Mouse (Mus musculus): ENCODE measurements around the gene Nrk. TPM values are rescaled to one million over a fixed set of nuclear protein-coding genes. Genes with fewer than 3 reads are reported as not detected.
A peak's percentile ranks its signal among the peaks of the same experiment; 100 is the strongest.

Gene Nrk
- 17.9 and 18.4 TPM in 2 replicates for polyA plus RNA-seq (2015; fragmentation: Nextera tagmentation; extraction: Ambion mirVana)

GRCm38 (mm10) chrX:138914041-138914776 is at the start of gene Nrk:
Gene Nrk, plus strand, starts transcription at chrX:138914430.
- Histone ChIP-seq H3K4me1 (0 out of 2 replicates have a peak, but pooled peaks cover 5% of the 10 kb centered on the region), H3K4me2 (peak within 1 kb of the TSS; percentile 69), H3K4me3 (replicated peaks) (peak within 1 kb of the TSS; percentile 49), H3K27me3 (peaks cover 32% of the 10 kb centered on the region), H3K9me3 (replicated peaks) (no peaks in the 10 kb centered on the region), H3K27ac (no peak within 1 kb of the TSS), H3K9ac (no peak within 1 kb of the TSS; the same call in 1 of the 2 replicates), H3K36me3 (no peaks in the 10 kb centered on the region)
- 34% methylated on average over 35 of the region's 55 CpGs for WGBS
- peak; percentile 96 for ATAC-seq (replicated peaks; ENCODE audit: low FRiP score)

GRCm38 (mm10) chrX:138913366-138913765 is 864 bp upstream of the Nrk start:
- WGBS = 25% methylated on average over 8 of the region's 8 CpGs
- no peak overlapping the region for H3K9ac ChIP-seq
- no peak for ATAC-seq (replicated peaks; ENCODE audit: low FRiP score)

GRCm38 (mm10) chrX:138914777-138915114 is 516 bp downstream of the Nrk start:
- no peak overlapping the region for H3K9ac ChIP-seq
- no peak overlapping the region for H3K27ac ChIP-seq
- no peaks in the 10 kb centered on the region for H3K36me3 ChIP-seq
- no peaks in the 10 kb centered on the region for H3K9me3 ChIP-seq (replicated peaks)
- WGBS = 36% methylated on average over 12 of the region's 12 CpGs
- H3K4me3 ChIP-seq (replicated peaks) = peak overlapping the region; percentile 49
- peaks cover 32% of the 10 kb centered on the region for H3K27me3 ChIP-seq
- H3K4me2 ChIP-seq = peak overlapping the region; percentile 69
- H3K4me1 ChIP-seq = 0 out of 2 replicates have a peak, but pooled peaks cover 5% of the 10 kb centered on the region
- peak; percentile 9; the same call in 1 of the 2 replicates for ATAC-seq (replicated peaks; ENCODE audit: low FRiP score)

More at GRCm38 (mm10) chrX:138913366-138913765, 864 bp upstream of the Nrk start:
- Histone ChIP-seq H3K4me2 (peak overlapping the region; percentile 69), H3K36me3 (no peaks in the 10 kb centered on the region), H3K4me1 (0 out of 2 replicates have a peak, but pooled peaks cover 5% of the 10 kb centered on the region), H3K9me3 (replicated peaks) (no peaks in the 10 kb centered on the region), H3K27ac (no peak overlapping the region), H3K4me3 (replicated peaks) (peak overlapping the region; percentile 49), H3K27me3 (peaks cover 32% of the 10 kb centered on the region)

- Histone ChIP-seq H3K9ac (no peak overlapping the region), H3K4me1 (no peaks in the 10 kb centered on the region), H3K27me3 (peaks cover 16% of the 10 kb centered on the region), H3K36me3 (no peaks in the 10 kb centered on the region), H3K4me2 (no peak overlapping the region), H3K9me3 (replicated peaks) (no peaks in the 10 kb centered on the region), H3K27ac (no peak overlapping the region), H3K4me3 (replicated peaks) (no peak overlapping the region)
- WGBS = 66% methylated on average over 7 of the region's 7 CpGs
- ATAC-seq (replicated peaks; ENCODE audit: low FRiP score) = no peak
Observed at GRCm38 (mm10) chrX:138919030-138919429, 4.8 kb downstream of the Nrk start.

- WGBS = 77% methylated on average over 6 of the region's 6 CpGs
- Histone ChIP-seq H3K36me3 (no peaks in the 10 kb centered on the region), H3K4me3 (replicated peaks) (no peak overlapping the region), H3K9me3 (replicated peaks) (no peaks in the 10 kb centered on the region), H3K9ac (no peak overlapping the region), H3K27me3 (peaks cover 12% of the 10 kb centered on the region), H3K4me2 (no peak overlapping the region), H3K4me1 (no peaks in the 10 kb centered on the region), H3K27ac (no peak overlapping the region)
- ATAC-seq (replicated peaks; ENCODE audit: low FRiP score) = no peak
Observed at GRCm38 (mm10) chrX:138943905-138944304, 29.7 kb downstream of the Nrk start.

- H3K4me3 ChIP-seq (replicated peaks) = no peak overlapping the region
- no peaks in the 10 kb centered on the region for H3K9me3 ChIP-seq (replicated peaks)
- H3K27me3 ChIP-seq = no peaks in the 10 kb centered on the region
- 52% methylated on average over 3 of the region's 3 CpGs for whole genome bisulfite sequencing
- no peaks in the 10 kb centered on the region for H3K36me3 ChIP-seq
- H3K4me2 ChIP-seq = no peak overlapping the region
- no peak for ATAC-seq (replicated peaks; ENCODE audit: low FRiP score)
- no peak overlapping the region for H3K9ac ChIP-seq
- H3K27ac ChIP-seq = no peak overlapping the region
- no peaks in the 10 kb centered on the region for H3K4me1 ChIP-seq
Observed at GRCm38 (mm10) chrX:138960713-138961112, 46.5 kb downstream of the Nrk start.

- Histone ChIP-seq H3K4me3 (replicated peaks) (no peak overlapping the region), H3K27me3 (0 out of 2 replicates have a peak, but pooled peaks cover 6% of the 10 kb centered on the region), H3K4me2 (no peak overlapping the region), H3K27ac (no peak overlapping the region), H3K9ac (no peak overlapping the region), H3K36me3 (no peaks in the 10 kb centered on the region), H3K9me3 (replicated peaks) (no peaks in the 10 kb centered on the region), H3K4me1 (no peaks in the 10 kb centered on the region)
- ATAC-seq (replicated peaks; ENCODE audit: low FRiP score) = no peak
- 74% methylated on average over 3 of the region's 3 CpGs for WGBS
Observed at GRCm38 (mm10) chrX:138978501-138978900, 64.3 kb downstream of the Nrk start.

- Histone ChIP-seq H3K27ac (no peak overlapping the region), H3K4me1 (no peaks in the 10 kb centered on the region), H3K27me3 (0 out of 2 replicates have a peak, but pooled peaks cover 6% of the 10 kb centered on the region), H3K9ac (no peak overlapping the region), H3K9me3 (replicated peaks) (no peaks in the 10 kb centered on the region), H3K36me3 (no peaks in the 10 kb centered on the region), H3K4me3 (replicated peaks) (no peak overlapping the region), H3K4me2 (no peak overlapping the region)
- 91% methylated on average over 2 of the region's 2 CpGs for WGBS
- ATAC-seq (replicated peaks; ENCODE audit: low FRiP score) = no peak
Observed at GRCm38 (mm10) chrX:138979249-138979648, 65.0 kb downstream of the Nrk start.

- H3K27ac ChIP-seq = no peak overlapping the region
- H3K4me3 ChIP-seq (replicated peaks) = no peak overlapping the region
- H3K4me1 ChIP-seq = no peaks in the 10 kb centered on the region
- H3K9ac ChIP-seq = no peak overlapping the region
- no peak for ATAC-seq (replicated peaks; ENCODE audit: low FRiP score)
- H3K27me3 ChIP-seq = peaks cover 12% of the 10 kb centered on the region; the same call in 1 of the 2 replicates
- H3K4me2 ChIP-seq = no peak overlapping the region
- 67% methylated on average over 3 of the region's 3 CpGs for WGBS
- no peaks in the 10 kb centered on the region for H3K9me3 ChIP-seq (replicated peaks)
- H3K36me3 ChIP-seq = no peaks in the 10 kb centered on the region
Observed at GRCm38 (mm10) chrX:139014524-139014923, 100.3 kb downstream of the Nrk start.

GRCm38 (mm10) chrX:139016540-139016939 is 102.3 kb downstream of the Nrk start:
- no peak overlapping the region for H3K9ac ChIP-seq
- H3K4me2 ChIP-seq = no peak overlapping the region
- no peaks in the 10 kb centered on the region for H3K4me1 ChIP-seq
- peaks cover 11% of the 10 kb centered on the region; the same call in 1 of the 2 replicates for H3K27me3 ChIP-seq
- no peak overlapping the region for H3K27ac ChIP-seq
- ATAC-seq (replicated peaks; ENCODE audit: low FRiP score) = no peak
- H3K9me3 ChIP-seq (replicated peaks) = no peaks in the 10 kb centered on the region
- no peak overlapping the region for H3K4me3 ChIP-seq (replicated peaks)
- no peaks in the 10 kb centered on the region for H3K36me3 ChIP-seq
- 53% methylated on average over 1 of the region's 1 CpGs for WGBS

GRCm38 (mm10) chrX:139026532-139027097 is 112.4 kb downstream of the Nrk start:
- ATAC-seq (replicated peaks; ENCODE audit: low FRiP score) = no peak
- H3K27ac ChIP-seq = no peak overlapping the region

GRCm38 (mm10) chrX:139027296-139027695 is 113.1 kb downstream of the Nrk start:
- H3K9ac ChIP-seq = no peak overlapping the region
- no peak for ATAC-seq (replicated peaks; ENCODE audit: low FRiP score)
- 49% methylated on average over 5 of the region's 5 CpGs for WGBS
- H3K36me3 ChIP-seq = no peaks in the 10 kb centered on the region
- no peak overlapping the region for H3K4me3 ChIP-seq (replicated peaks)
- H3K27ac ChIP-seq = no peak overlapping the region
- no peak overlapping the region for H3K4me2 ChIP-seq
- peaks cover 16% of the 10 kb centered on the region; the same call in 1 of the 2 replicates for H3K27me3 ChIP-seq
- H3K4me1 ChIP-seq = no peaks in the 10 kb centered on the region
- no peaks in the 10 kb centered on the region for H3K9me3 ChIP-seq (replicated peaks)

More at GRCm38 (mm10) chrX:139026532-139027097, 112.4 kb downstream of the Nrk start:
- Histone ChIP-seq H3K4me1 (no peaks in the 10 kb centered on the region), H3K36me3 (no peaks in the 10 kb centered on the region), H3K4me2 (no peak overlapping the region), H3K4me3 (replicated peaks) (no peak overlapping the region), H3K27me3 (peaks cover 16% of the 10 kb centered on the region; the same call in 1 of the 2 replicates), H3K9ac (no peak overlapping the region), H3K9me3 (replicated peaks) (no peaks in the 10 kb centered on the region)
- WGBS = 48% methylated on average over 3 of the region's 3 CpGs

All from kidney, embryonic 15.5 days (tissue).